Mouse (Mus musculus) spleen, adult 2 months (tissue): ENCODE measurements around the gene Ccdc57.

Source experiments
- CTCF ChIP-seq: fragments of 200-500 bp; IDR thresholded peaks from 2 replicates; pipeline ENCODE4 v1.5.1; 2011; ENCODE audit warnings: mild to moderate bottlenecking, inconsistent platforms; ENCODE audit not compliant: insufficient read depth, insufficient read length, insufficient replicate concordance; ENCODE audit errors: extremely low read depth
- POLR2A ChIP-seq: fragments of 200-500 bp; IDR thresholded peaks from 2 replicates; pipeline ENCODE4 v1.6.1; 2011; ENCODE audit warnings: low read depth, low read length, inconsistent platforms

- TF ChIP-seq CTCF (no peak), POLR2A (no peak)
Measured at GRCm38 (mm10) chr11:120831659-120832440, 100.8 kb downstream of the Ccdc57 start.
